Mouse (Mus musculus) hindbrain, embryonic 13.5 days (tissue): ENCODE measurements around the gene Cacna1c. TPM values are rescaled to one million over a fixed set of nuclear protein-coding genes. Genes with fewer than 3 reads are reported as not detected.

Source experiments
- ATAC-seq: fragments of 200-750 bp; cut with Nextera tagmentation; 2 replicates; pipeline ENCODE4 v1.8.0; 2017; ENCODE audit warnings: moderate TSS enrichment; ENCODE audit not compliant: low FRiP score
- H3K27ac ChIP-seq: fragments of 300-500 bp; sonication (generic); 2 replicates; pipeline ENCODE4 v1.5.1; 2015; ENCODE audit warnings: inconsistent platforms, mild to moderate bottlenecking, moderate library complexity
- H3K27me3 ChIP-seq: fragments of 300-500 bp; sonication (generic); 2 replicates; pipeline ENCODE4 v1.6.1; 2015; ENCODE audit warnings: mild to moderate bottlenecking, inconsistent platforms
- H3K36me3 ChIP-seq: fragments of 300-500 bp; sonication (generic); 2 replicates; pipeline ENCODE4 v1.6.1; 2015; ENCODE audit warnings: mild to moderate bottlenecking, inconsistent platforms
- H3K4me1 ChIP-seq: fragments of 300-500 bp; sonication (generic); replicated peaks from 2 replicates; pipeline ENCODE4 v1.6.1; 2015; ENCODE audit warnings: inconsistent platforms
- H3K4me2 ChIP-seq: fragments of 300-500 bp; sonication (generic); 2 replicates; pipeline ENCODE4 v1.6.1; 2015; ENCODE audit warnings: inconsistent platforms, mild to moderate bottlenecking, moderate library complexity
- H3K4me3 ChIP-seq: fragments of 300-500 bp; sonication (generic); 2 replicates; pipeline ENCODE4 v1.5.1; 2015; ENCODE audit warnings: mild to moderate bottlenecking, inconsistent platforms
- H3K9ac ChIP-seq: fragments of 300-500 bp; sonication (generic); 2 replicates; pipeline ENCODE4 v1.6.1; 2015; ENCODE audit warnings: mild to moderate bottlenecking, inconsistent platforms
- H3K9me3 ChIP-seq: fragments of 300-500 bp; sonication (generic); 2 replicates; pipeline ENCODE4 v1.6.1; 2016; ENCODE audit warnings: inconsistent platforms
- WGBS: fragments of 180-500 bp; shearing (Covaris S2); methylation state at CpG from one replicate; pipeline ENCODE4 v1.1.7; 2015; 5-methylcytosine and 5-hydroxymethylcytosine counted together
- polyA plus RNA-seq: library from polyadenylated mRNA; unstranded; fragments of >200 nt; fragmentation: Nextera tagmentation; extraction: Ambion mirVana; gene quantifications from 2 replicates; pipeline ENCODE4 v1.2.1, GENCODE M21; 2015

The Cacna1c gene
- polyA plus RNA-seq, 1 experiment from 2014 or later = 6.9 TPM

DNA sequence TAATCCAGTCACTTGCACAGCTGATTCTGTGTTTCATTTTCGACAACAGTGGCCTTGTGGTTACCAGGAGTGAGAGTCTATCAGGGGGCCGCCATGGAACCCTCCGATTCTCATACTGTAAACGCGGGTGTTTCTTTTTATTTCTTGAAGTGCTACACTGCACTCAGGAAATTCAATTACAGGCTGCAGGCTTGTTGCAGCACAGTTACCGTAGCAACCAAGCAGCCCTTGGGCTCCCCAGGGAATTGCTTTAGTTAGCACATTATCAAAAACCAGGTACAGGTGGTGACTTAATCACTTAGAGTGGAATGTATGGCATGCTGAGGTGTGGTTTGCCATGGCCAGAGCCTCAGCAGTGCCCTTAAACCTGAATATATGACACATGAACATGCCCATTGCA, 621.9 kb downstream of the Cacna1c start:
- Histone ChIP-seq H3K4me3 (no peak overlapping the region), H3K9ac (no peak overlapping the region), H3K4me1 (peaks cover 6% of the 10 kb centered on the region), H3K9me3 (no peaks in the 10 kb centered on the region), H3K36me3 (no peaks in the 10 kb centered on the region), H3K4me2 (0 out of 2 replicates have a peak overlapping the region, but pooled peaks have one; percentile 8), H3K27ac (peak overlapping the region; percentile 58), H3K27me3 (no peaks in the 10 kb centered on the region)
- ATAC-seq = 0 out of 2 replicates have a peak, but pooled peaks have one; percentile 43
- 74% methylated on average over 6 of the region's 6 CpGs for WGBS

GRCm38 (mm10) chr6:118567816-118568215, 628.4 kb downstream of the Cacna1c start:
- Histone ChIP-seq H3K27ac (no peak overlapping the region), H3K9me3 (no peaks in the 10 kb centered on the region), H3K4me3 (no peak overlapping the region), H3K4me2 (no peak overlapping the region), H3K36me3 (no peaks in the 10 kb centered on the region), H3K27me3 (no peaks in the 10 kb centered on the region), H3K9ac (no peak overlapping the region), H3K4me1 (peaks cover 12% of the 10 kb centered on the region)
- no peak for ATAC-seq
- 95% methylated on average over 3 of the region's 3 CpGs for WGBS

DNA sequence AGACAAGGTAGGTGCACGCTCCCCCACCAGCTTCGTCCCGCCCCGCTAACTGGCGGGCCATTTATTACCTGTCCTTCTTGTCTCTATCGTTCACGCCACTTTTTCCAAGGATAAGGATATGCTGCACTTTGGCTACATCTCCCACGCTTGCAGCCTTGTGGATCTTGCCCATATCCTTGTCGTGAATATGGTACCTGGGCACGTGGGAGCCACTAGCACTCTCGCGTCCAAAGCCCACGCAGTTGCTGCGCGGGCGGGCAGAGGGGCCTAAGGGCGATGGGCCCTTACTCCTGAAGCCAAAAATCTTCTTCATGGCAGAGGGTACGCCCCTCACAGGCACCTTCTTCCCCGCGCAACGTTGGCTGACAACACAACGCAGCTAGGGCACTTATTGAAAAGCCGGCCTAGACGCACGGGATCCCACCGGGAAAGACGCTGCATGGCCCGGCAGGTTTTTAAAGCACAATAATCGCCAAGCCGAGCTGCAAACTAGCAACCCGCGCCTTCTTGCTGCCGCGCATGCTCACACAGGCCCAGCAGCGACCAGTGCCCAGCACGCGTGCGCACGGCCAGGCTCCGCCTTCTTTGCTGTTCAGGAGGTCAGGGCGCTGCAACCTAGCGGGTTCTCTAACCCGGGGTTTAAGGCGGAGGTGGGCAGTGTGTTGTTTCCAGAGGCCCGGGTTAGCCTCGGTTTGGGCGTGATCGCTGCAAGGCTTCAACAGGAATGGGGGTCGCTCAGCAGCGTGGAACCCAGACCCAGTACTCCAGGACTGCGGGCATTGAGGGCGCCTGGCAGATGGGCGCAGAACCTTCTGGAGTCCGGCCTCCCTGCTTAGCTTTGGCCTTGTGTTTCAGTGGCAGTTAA, 634.2 kb downstream of the Cacna1c start, which contains the start of gene Ankrd26:
TSS of gene Ankrd26 (minus strand) at position 482 of the 865 bp plus-strand sequence.
- Histone ChIP-seq H3K4me3 (peak within 1 kb of the TSS; percentile 70), H3K9ac (peak within 1 kb of the TSS; percentile 85), H3K27ac (peak within 1 kb of the TSS; percentile 85), H3K36me3 (peaks cover 21% of the 10 kb centered on the region), H3K4me1 (peaks cover 37% of the 10 kb centered on the region), H3K9me3 (no peaks in the 10 kb centered on the region), H3K4me2 (peak within 1 kb of the TSS; percentile 76), H3K27me3 (no peaks in the 10 kb centered on the region)
- 6% methylated on average over 54 of the region's 54 CpGs for WGBS
- peak; percentile 97 for ATAC-seq

- no peak for ATAC-seq
- Histone ChIP-seq H3K27me3 (no peaks in the 10 kb centered on the region), H3K36me3 (peaks cover 29% of the 10 kb centered on the region), H3K9me3 (no peaks in the 10 kb centered on the region), H3K27ac (no peak overlapping the region), H3K4me1 (peaks cover 37% of the 10 kb centered on the region), H3K9ac (peak overlapping the region; percentile 85), H3K4me3 (peak overlapping the region; percentile 70), H3K4me2 (peak overlapping the region; percentile 76)
- 86% methylated on average over 8 of the region's 8 CpGs for WGBS
Measured at GRCm38 (mm10) chr6:118561225-118561624, 635.0 kb downstream of the Cacna1c start.

DNA sequence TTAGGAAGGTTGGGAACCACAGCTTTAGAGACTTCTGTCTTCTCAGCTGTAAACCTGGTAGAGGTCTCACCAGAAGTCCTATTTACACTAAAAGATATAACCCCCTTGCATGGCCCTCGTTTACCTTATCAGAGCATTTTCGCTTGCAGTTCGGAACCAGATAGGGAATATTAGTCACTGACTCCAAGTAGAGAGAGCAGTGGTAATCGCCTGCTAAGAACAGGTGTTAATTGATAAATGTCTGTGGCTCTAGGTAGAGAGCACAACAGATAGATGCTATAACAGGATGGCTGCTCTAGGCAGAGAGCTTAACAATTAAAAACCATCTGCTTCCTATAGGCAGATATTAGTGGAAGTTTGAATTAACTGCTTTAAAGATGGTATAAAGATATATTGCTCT, 657.6 kb downstream of the Cacna1c start:
- H3K4me2 ChIP-seq = no peak overlapping the region
- H3K27ac ChIP-seq = no peak overlapping the region
- no peaks in the 10 kb centered on the region for H3K9me3 ChIP-seq
- peaks cover 74% of the 10 kb centered on the region for H3K36me3 ChIP-seq
- H3K4me3 ChIP-seq = no peak overlapping the region
- WGBS = 97% methylated on average over 4 of the region's 4 CpGs
- no peaks in the 10 kb centered on the region for H3K27me3 ChIP-seq
- no peaks in the 10 kb centered on the region for H3K4me1 ChIP-seq
- H3K9ac ChIP-seq = no peak overlapping the region
- ATAC-seq = no peak

Other genes starting within 250 kb of the Cacna1c start
- 13.8 TPM in 2 replicates for gene Dcp1b, start 21.2 kb downstream of the Cacna1c start, polyA plus RNA-seq
- 0.60 and 0.61 TPM in 2 replicates for gene Cacna2d4, start 40.1 kb upstream of the Cacna1c start, polyA plus RNA-seq
- gene Lrtm2, start 134.3 kb upstream of the Cacna1c start, polyA plus RNA-seq = 5.0 and 5.1 TPM in 2 replicates
- 38.0 and 44.1 TPM in 2 replicates for gene Adipor2, start 221.3 kb upstream of the Cacna1c start, polyA plus RNA-seq